Mouse (Mus musculus) lung, postnatal 4 days (tissue): ENCODE measurements around the gene Zic4.

Experiments
- DNase-seq, 2 experiments: peaks; one replicate each; pipeline ENCODE4 v3.0.0; 2021

The Zic4 gene

GRCm38 (mm10) chr9:91364127-91364970, 2.1 kb downstream of the Zic4 start:
- DNase-seq, result peak in 1 of 2 experiments; percentile 35

GRCm38 (mm10) chr9:91364971-91365501, 2.8 kb downstream of the Zic4 start:
- DNase-seq, result peak in 1 of 2 experiments; percentile 34

GRCm38 (mm10) chr9:91365664-91366063, 3.5 kb downstream of the Zic4 start, which contains the start of gene Zic1:
Gene Zic1, minus strand, starts transcription at chr9:91365810.
- no peak for DNase-seq

GRCm38 (mm10) chr9:91366226-91366998, 4.2 kb downstream of the Zic4 start:
- DNase-seq, result no peak

GRCm38 (mm10) chr9:91366999-91367811, 5.0 kb downstream of the Zic4 start:
- no peak for DNase-seq

- DNase-seq, result no peak
Measured at GRCm38 (mm10) chr9:91368150-91368549, 5.9 kb downstream of the Zic4 start.

- no peak for DNase-seq
Measured at GRCm38 (mm10) chr9:91368946-91369292, 6.7 kb downstream of the Zic4 start.

- no peak for DNase-seq
Measured at GRCm38 (mm10) chr9:91369293-91369991, 7.2 kb downstream of the Zic4 start.

- DNase-seq, result no peak
Measured at GRCm38 (mm10) chr9:91370191-91370708, 8.0 kb downstream of the Zic4 start.

- DNase-seq, result no peak
Measured at GRCm38 (mm10) chr9:91371011-91371410, 8.8 kb downstream of the Zic4 start.

GRCm38 (mm10) chr9:91371608-91372007, 9.4 kb downstream of the Zic4 start:
- DNase-seq, result no peak

GRCm38 (mm10) chr9:91373811-91374575, 11.8 kb downstream of the Zic4 start:
- no peak for DNase-seq

GRCm38 (mm10) chr9:91374665-91375064, 12.5 kb downstream of the Zic4 start:
- DNase-seq, result no peak

GRCm38 (mm10) chr9:91377036-91377872, 15.0 kb downstream of the Zic4 start:
- DNase-seq, result no peak

- DNase-seq, result no peak
Measured at GRCm38 (mm10) chr9:91377873-91378150, 15.6 kb downstream of the Zic4 start.

- peak in 1 of 2 experiments; percentile 19 for DNase-seq
Measured at GRCm38 (mm10) chr9:91378411-91379299, 16.4 kb downstream of the Zic4 start.

GRCm38 (mm10) chr9:91379300-91379635, 17.1 kb downstream of the Zic4 start:
- DNase-seq, result no peak

GRCm38 (mm10) chr9:91379781-91380457, 17.7 kb downstream of the Zic4 start:
- DNase-seq, result no peak

GRCm38 (mm10) chr9:91380458-91380914, 18.3 kb downstream of the Zic4 start:
- no peak for DNase-seq
